Mouse (Mus musculus): ENCODE data around the gene Ugt1a10. TPM values are rescaled to one million over a fixed set of nuclear protein-coding genes. Genes with fewer than 3 reads are reported as not detected.

Gene Ugt1a10
- polyA plus RNA-seq, 2 experiments = not detected

DNA sequence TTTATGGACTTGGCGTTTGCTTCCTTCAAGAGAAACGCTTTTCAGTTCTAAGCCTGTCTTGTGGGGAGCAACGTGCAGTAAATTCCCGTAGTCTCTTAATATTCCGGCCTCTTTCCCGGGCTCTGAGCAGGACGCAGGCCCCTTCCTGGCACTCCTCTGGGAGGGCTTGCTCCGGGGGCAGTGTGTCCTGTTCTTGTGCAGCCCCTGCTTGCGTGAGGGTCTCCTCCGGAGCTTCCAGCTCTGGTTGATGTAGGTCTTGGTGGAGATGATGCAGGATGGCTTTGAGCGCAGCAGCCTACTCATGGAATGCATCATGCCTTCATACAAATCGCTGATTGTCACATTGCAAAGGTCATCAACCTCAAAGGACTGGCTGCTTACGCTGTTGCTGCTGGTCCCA is 210.9 kb downstream of the Ugt1a10 start:
- Histone ChIP-seq H3K4me2 (ENCODE audit: low read depth) (no peak overlapping the region), H3K4me1 (replicated peaks; ENCODE audit: control insufficient read depth in 2 of 2, insufficient read depth in 2 of 2, low read length in 1 of 2) (peaks cover 0 to 14% of the 10 kb centered on the region in 2 experiments; a peak in 2 of 4 replicates), H3K4me3 (ENCODE audit: insufficient read depth in 1 of 2, low read depth in 2 of 2, low read length in 2 of 2) (no peak overlapping the region), H3K9me3 (ENCODE audit: control insufficient read depth, low read length) (no peaks in the 10 kb centered on the region), H3K36me3 (replicated peaks; ENCODE audit: control insufficient read depth, insufficient read depth, low read depth) (peaks cover 89% of the 10 kb centered on the region), H3K9ac (replicated peaks) (no peak overlapping the region), H3K27ac (no peak overlapping the region), H3K27me3 (ENCODE audit: control insufficient read depth, insufficient read depth, low read length) (no peaks in the 10 kb centered on the region)
- WGBS (ENCODE audit: insufficient replicate concordance) = 82% methylated on average over 13 of the region's 13 CpGs
- ATAC-seq (ENCODE audit: insufficient read depth) (no peak), DNase-seq (ENCODE audit: low read depth in 3 of 3, low spot score in 3 of 3) (no peak)
- no peak for TF ChIP-seq CTCF (IDR thresholded peaks at IDR 0.05; ENCODE audit: low read depth)
- TF ChIP-seq EP300 (IDR thresholded peaks at IDR 0.05; ENCODE audit: low read depth) = no peak

DNA sequence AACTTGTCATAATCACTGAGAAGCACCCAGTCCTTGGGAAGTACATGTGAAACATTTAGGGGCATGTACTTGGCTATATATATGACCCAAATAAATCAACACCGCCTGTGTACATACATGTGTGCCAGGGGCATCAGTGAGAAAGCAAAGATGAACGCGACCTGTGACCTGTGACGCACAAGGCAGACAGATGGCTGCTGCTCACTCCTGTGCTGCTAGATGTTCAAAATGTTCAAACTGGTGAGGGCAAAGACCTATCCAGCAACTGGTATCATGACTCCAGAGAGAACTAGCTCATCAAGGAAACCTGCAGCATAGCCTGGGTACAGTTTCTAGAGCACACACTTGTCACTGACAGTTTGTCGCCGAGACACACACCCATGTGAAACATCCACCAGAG is 212.3 kb downstream of the Ugt1a10 start:
- ATAC-seq (ENCODE audit: insufficient read depth) = no peak
- WGBS (ENCODE audit: insufficient replicate concordance) = 85% methylated on average over 6 of the region's 6 CpGs
- TF ChIP-seq EP300 (IDR thresholded peaks at IDR 0.05; ENCODE audit: low read depth) (no peak), CTCF (IDR thresholded peaks at IDR 0.05; ENCODE audit: low read depth) (no peak)

DNA sequence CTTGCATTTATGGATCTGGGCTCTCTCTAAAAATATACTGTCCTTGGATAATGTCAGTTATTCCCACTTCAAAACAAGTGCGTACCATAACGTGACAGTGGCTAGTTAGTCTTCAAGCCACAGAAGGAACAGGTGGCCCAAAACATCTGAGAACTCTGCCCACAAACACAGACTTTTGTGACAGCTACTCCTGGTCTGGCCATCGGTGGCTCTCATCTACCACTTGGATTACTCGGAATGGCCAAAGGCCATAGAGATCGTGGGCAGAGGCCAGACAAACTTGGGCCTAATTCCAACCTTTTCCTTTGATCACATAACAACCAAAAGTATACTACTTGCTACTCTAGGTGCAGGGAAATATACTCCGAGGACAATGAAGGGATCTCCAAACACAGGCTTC is 212.9 kb downstream of the Ugt1a10 start:
- no peak overlapping the region for H3K9ac ChIP-seq (replicated peaks)
- H3K27ac ChIP-seq = no peak overlapping the region
- no peaks in the 10 kb centered on the region for H3K27me3 ChIP-seq (ENCODE audit: control insufficient read depth, insufficient read depth, low read length)
- 74% methylated on average over 6 of the region's 6 CpGs for WGBS (ENCODE audit: insufficient replicate concordance)
- no peak overlapping the region for H3K4me3 ChIP-seq (ENCODE audit: insufficient read depth in 1 of 2, low read depth in 2 of 2, low read length in 2 of 2)
- no peaks in the 10 kb centered on the region for H3K9me3 ChIP-seq (ENCODE audit: control insufficient read depth, low read length)
- H3K4me1 ChIP-seq (replicated peaks; ENCODE audit: control insufficient read depth in 2 of 2, insufficient read depth in 2 of 2, low read length in 1 of 2) = no peaks in the 10 kb centered on the region
- no peak overlapping the region for H3K4me2 ChIP-seq (ENCODE audit: low read depth)
- TF ChIP-seq EP300 (IDR thresholded peaks at IDR 0.05; ENCODE audit: low read depth) = no peak
- no peak for TF ChIP-seq CTCF (IDR thresholded peaks at IDR 0.05; ENCODE audit: low read depth)
- DNase-seq (ENCODE audit: low read depth in 3 of 3, low spot score in 3 of 3) (no peak), ATAC-seq (ENCODE audit: insufficient read depth) (no peak)
- H3K36me3 ChIP-seq (replicated peaks; ENCODE audit: control insufficient read depth, insufficient read depth, low read depth) = peaks cover 91% of the 10 kb centered on the region

More for the DNA sequence above, 212.3 kb downstream of the Ugt1a10 start:
- no peaks in the 10 kb centered on the region for H3K9me3 ChIP-seq (ENCODE audit: control insufficient read depth, low read length)
- no peak overlapping the region for H3K4me3 ChIP-seq (ENCODE audit: insufficient read depth in 1 of 2, low read depth in 2 of 2, low read length in 2 of 2)
- peaks cover 0 to 1% of the 10 kb centered on the region in 2 experiments; a peak in 1 of 4 replicates for H3K4me1 ChIP-seq (replicated peaks; ENCODE audit: control insufficient read depth in 2 of 2, insufficient read depth in 2 of 2, low read length in 1 of 2)
- H3K4me2 ChIP-seq (ENCODE audit: low read depth) = no peak overlapping the region
- DNase-seq (ENCODE audit: low read depth in 3 of 3, low spot score in 3 of 3) = no peak
- H3K9ac ChIP-seq (replicated peaks) = no peak overlapping the region
- no peak overlapping the region for H3K27ac ChIP-seq
- no peaks in the 10 kb centered on the region for H3K27me3 ChIP-seq (ENCODE audit: control insufficient read depth, insufficient read depth, low read length)
- peaks cover 91% of the 10 kb centered on the region for H3K36me3 ChIP-seq (replicated peaks; ENCODE audit: control insufficient read depth, insufficient read depth, low read depth)

Small RNAs within 50 kb of the gene (microRNA-seq; reads per million reads assigned to microRNA genes)
- not detected for gene Gm25198

Other genes starting within 250 kb of the Ugt1a10 start
- gene Dgkd, start 202.1 kb upstream of the Ugt1a10 start, polyA plus RNA-seq (2012; rRNA removed) = 6.9 and 8.0 TPM in 2 replicates
- 8.1 and 10.2 TPM in 2 replicates for gene Dgkd, start 202.1 kb upstream of the Ugt1a10 start, polyA plus RNA-seq (2014; fragmentation: Nextera tagmentation; extraction: Ambion mirVana)
- 4.0 and 4.9 TPM in 2 replicates for gene Usp40, start 46.8 kb upstream of the Ugt1a10 start, polyA plus RNA-seq (2012; rRNA removed)
- gene Usp40, start 46.8 kb upstream of the Ugt1a10 start, polyA plus RNA-seq (2014; fragmentation: Nextera tagmentation; extraction: Ambion mirVana) = 4.5 and 5.3 TPM in 2 replicates
- 0.06 and 0.21 TPM in 2 replicates for gene Ugt1a9, start 15.4 kb downstream of the Ugt1a10 start, polyA plus RNA-seq (2012; rRNA removed)
- gene Ugt1a9, start 15.4 kb downstream of the Ugt1a10 start, polyA plus RNA-seq (2014; fragmentation: Nextera tagmentation; extraction: Ambion mirVana) = 0.24 and 0.34 TPM in 2 replicates
- gene Ugt1a8, start 32.4 kb downstream of the Ugt1a10 start, polyA plus RNA-seq (2012; rRNA removed) = not detected in 2 replicates
- not detected in 2 replicates for gene Ugt1a8, start 32.4 kb downstream of the Ugt1a10 start, polyA plus RNA-seq (2014; fragmentation: Nextera tagmentation; extraction: Ambion mirVana)
- gene Ugt1a7c, start 39.7 kb downstream of the Ugt1a10 start, polyA plus RNA-seq (2012; rRNA removed) = 0.58 and 1.1 TPM in 2 replicates
- 0.97 and 1.8 TPM in 2 replicates for gene Ugt1a7c, start 39.7 kb downstream of the Ugt1a10 start, polyA plus RNA-seq (2014; fragmentation: Nextera tagmentation; extraction: Ambion mirVana)
- 2.3 and 3.1 TPM in 2 replicates for gene Ugt1a6b, start 47.9 kb downstream of the Ugt1a10 start, polyA plus RNA-seq (2012; rRNA removed)
- gene Ugt1a6b, start 47.9 kb downstream of the Ugt1a10 start, polyA plus RNA-seq (2014; fragmentation: Nextera tagmentation; extraction: Ambion mirVana) = 4.8 and 5.1 TPM in 2 replicates
- gene Ugt1a6a, start 79.4 kb downstream of the Ugt1a10 start, polyA plus RNA-seq (2012; rRNA removed) = 3.5 and 3.6 TPM in 2 replicates
- gene Ugt1a6a, start 79.4 kb downstream of the Ugt1a10 start, polyA plus RNA-seq (2014; fragmentation: Nextera tagmentation; extraction: Ambion mirVana) = 7.1 and 8.2 TPM in 2 replicates
- 0.11 and 0.15 TPM in 2 replicates for gene Ugt1a5, start 110.6 kb downstream of the Ugt1a10 start, polyA plus RNA-seq (2012; rRNA removed)
- gene Ugt1a5, start 110.6 kb downstream of the Ugt1a10 start, polyA plus RNA-seq (2014; fragmentation: Nextera tagmentation; extraction: Ambion mirVana) = not detected in 2 replicates
- 0.02 and 0.03 TPM in 2 replicates for gene Ugt1a2, start 145.2 kb downstream of the Ugt1a10 start, polyA plus RNA-seq (2012; rRNA removed)
- not detected in 2 replicates for gene Ugt1a2, start 145.2 kb downstream of the Ugt1a10 start, polyA plus RNA-seq (2014; fragmentation: Nextera tagmentation; extraction: Ambion mirVana)
- 5.5 and 7.9 TPM in 2 replicates for gene Dnajb3, start 150.4 kb downstream of the Ugt1a10 start, polyA plus RNA-seq (2012; rRNA removed)
- gene Dnajb3, start 150.4 kb downstream of the Ugt1a10 start, polyA plus RNA-seq (2014; fragmentation: Nextera tagmentation; extraction: Ambion mirVana) = 9.4 and 10.8 TPM in 2 replicates
- 0.17 and 0.22 TPM in 2 replicates for gene Ugt1a1, start 156.6 kb downstream of the Ugt1a10 start, polyA plus RNA-seq (2012; rRNA removed)
- gene Ugt1a1, start 156.6 kb downstream of the Ugt1a10 start, polyA plus RNA-seq (2014; fragmentation: Nextera tagmentation; extraction: Ambion mirVana) = not detected in 2 replicates
- under 0.01 and 0.01 TPM in 2 replicates for gene Mroh2a, start 171.6 kb downstream of the Ugt1a10 start, polyA plus RNA-seq (2012; rRNA removed)
- gene Mroh2a, start 171.6 kb downstream of the Ugt1a10 start, polyA plus RNA-seq (2014; fragmentation: Nextera tagmentation; extraction: Ambion mirVana) = 0.38 and 0.81 TPM in 2 replicates
- 51.9 and 61.0 TPM in 2 replicates for gene Hjurp, start 222.2 kb downstream of the Ugt1a10 start, polyA plus RNA-seq (2012; rRNA removed)
- 38.0 and 42.9 TPM in 2 replicates for gene Hjurp, start 222.2 kb downstream of the Ugt1a10 start, polyA plus RNA-seq (2014; fragmentation: Nextera tagmentation; extraction: Ambion mirVana)
- not detected in 2 replicates for gene Trpm8, start 222.3 kb downstream of the Ugt1a10 start, polyA plus RNA-seq (2012; rRNA removed)
- gene Trpm8, start 222.3 kb downstream of the Ugt1a10 start, polyA plus RNA-seq (2014; fragmentation: Nextera tagmentation; extraction: Ambion mirVana) = not detected in 2 replicates